Mouse (Mus musculus): ENCODE measurements at regions not wholly inside any gene's neighbourhood (a gene's known extent, or its start where the extent isn't known, plus 50 kb on each side); places are given as distances from the start of the nearest gene placed in this dataset.
A peak's percentile ranks its signal among the peaks of the same experiment; 100 is the strongest.

DNA sequence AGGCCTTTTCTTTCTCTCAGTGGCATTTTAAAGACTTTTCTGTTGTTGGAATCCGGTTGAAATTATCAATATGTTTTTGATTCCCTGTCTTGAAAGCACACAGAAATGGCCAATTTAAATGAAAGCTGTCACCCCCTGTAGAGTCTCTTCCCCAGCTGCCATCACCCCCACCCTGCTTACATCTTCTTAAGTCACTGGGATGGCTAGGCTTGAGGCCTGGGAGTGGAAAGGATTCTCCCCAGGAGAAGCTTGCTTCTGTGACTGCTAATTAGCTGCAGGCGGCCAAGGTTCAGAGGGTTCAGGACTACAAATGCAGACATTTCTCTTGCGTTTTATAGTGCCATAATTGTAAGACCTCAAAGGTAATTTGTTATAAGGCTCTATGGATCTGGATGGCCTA is 196.5 kb upstream of the Rasgrp1 start:
- H3K4me3 ChIP-seq (ENCODE audit: extremely low read depth, insufficient read depth, insufficient read length): no peak overlapping the region
- no peaks in the 10 kb centered on the region for H3K4me1 ChIP-seq (ENCODE audit: control insufficient read depth, insufficient read depth, insufficient read length)
- no peaks in the 10 kb centered on the region for H3K36me3 ChIP-seq (ENCODE audit: control insufficient read depth, insufficient read depth, low read length)
- 81% methylated on average over 3 of the region's 3 CpGs for WGBS
- no peak for DNase-seq (ENCODE audit: low read depth in 1 of 2, low spot score in 2 of 2)
- no peak for TF ChIP-seq POLR2A (IDR thresholded peaks at IDR 0.05; ENCODE audit: low read depth, low read length)
- TF ChIP-seq CTCF (IDR thresholded peaks at IDR 0.05; ENCODE audit: extremely low read depth, insufficient read depth, insufficient read length, insufficient replicate concordance): no peak
- H3K27me3 ChIP-seq (ENCODE audit: control insufficient read depth, insufficient read depth, low read length): no peaks in the 10 kb centered on the region
- no peak overlapping the region for H3K27ac ChIP-seq (ENCODE audit: insufficient read depth, low read length)

DNA sequence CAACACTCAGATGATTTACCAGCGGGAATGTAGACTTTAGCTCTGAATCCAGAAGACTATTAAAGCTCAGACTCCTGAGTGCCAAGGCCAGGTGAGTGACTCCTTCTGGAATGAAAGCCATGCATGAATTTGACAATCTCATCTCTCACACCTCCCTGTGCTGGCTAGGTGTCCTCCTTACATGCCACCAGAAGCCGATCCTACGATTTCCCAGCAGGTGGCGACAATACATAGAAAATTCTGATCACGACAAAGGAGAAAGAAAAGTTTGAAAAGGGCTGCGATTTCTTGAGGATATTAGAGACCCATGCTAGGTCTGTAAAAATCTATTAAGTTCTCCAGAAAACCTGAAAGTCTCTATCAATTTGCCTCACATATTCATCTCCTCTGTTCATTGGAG is 198.7 kb upstream of the Rasgrp1 start:
- no peaks in the 10 kb centered on the region for H3K4me1 ChIP-seq (ENCODE audit: control insufficient read depth, insufficient read depth, insufficient read length)
- no peak overlapping the region for H3K27ac ChIP-seq (ENCODE audit: insufficient read depth, low read length)
- no peak for TF ChIP-seq POLR2A (IDR thresholded peaks at IDR 0.05; ENCODE audit: low read depth, low read length)
- TF ChIP-seq CTCF (IDR thresholded peaks at IDR 0.05; ENCODE audit: extremely low read depth, insufficient read depth, insufficient read length, insufficient replicate concordance): no peak
- WGBS: 15% methylated on average over 6 of the region's 6 CpGs
- no peaks in the 10 kb centered on the region for H3K27me3 ChIP-seq (ENCODE audit: control insufficient read depth, insufficient read depth, low read length)
- no peak overlapping the region for H3K4me3 ChIP-seq (ENCODE audit: extremely low read depth, insufficient read depth, insufficient read length)
- DNase-seq (ENCODE audit: low read depth in 1 of 2, low spot score in 2 of 2): peak in 1 of 2 experiments; percentile 28
- no peaks in the 10 kb centered on the region for H3K36me3 ChIP-seq (ENCODE audit: control insufficient read depth, insufficient read depth, low read length)

DNA sequence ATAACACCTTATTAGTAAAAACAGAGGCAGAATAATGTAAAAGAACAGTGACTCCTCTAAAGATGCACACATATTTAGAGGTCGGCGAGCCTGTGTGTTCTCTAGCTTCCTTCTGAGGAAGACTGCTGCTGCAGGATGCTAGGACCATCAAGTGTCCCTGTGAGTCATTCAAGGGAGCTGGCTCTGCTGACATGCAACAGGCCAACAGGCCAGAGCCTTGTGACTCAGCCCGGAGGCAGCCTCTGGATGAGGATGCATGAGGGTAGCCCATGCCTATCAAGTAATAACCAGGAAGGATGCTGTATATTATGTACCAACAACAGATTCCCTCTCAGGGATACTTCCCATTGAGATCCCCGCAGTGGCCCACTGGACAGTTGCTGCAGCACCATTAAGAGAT is 199.5 kb upstream of the Rasgrp1 start:
- WGBS: 79% methylated on average over 4 of the region's 4 CpGs
- H3K4me3 ChIP-seq (ENCODE audit: extremely low read depth, insufficient read depth, insufficient read length): no peak overlapping the region
- H3K27ac ChIP-seq (ENCODE audit: insufficient read depth, low read length): no peak overlapping the region
- no peaks in the 10 kb centered on the region for H3K27me3 ChIP-seq (ENCODE audit: control insufficient read depth, insufficient read depth, low read length)
- no peaks in the 10 kb centered on the region for H3K36me3 ChIP-seq (ENCODE audit: control insufficient read depth, insufficient read depth, low read length)
- no peaks in the 10 kb centered on the region for H3K4me1 ChIP-seq (ENCODE audit: control insufficient read depth, insufficient read depth, insufficient read length)
- no peak for TF ChIP-seq CTCF (IDR thresholded peaks at IDR 0.05; ENCODE audit: extremely low read depth, insufficient read depth, insufficient read length, insufficient replicate concordance)
- no peak for TF ChIP-seq POLR2A (IDR thresholded peaks at IDR 0.05; ENCODE audit: low read depth, low read length)
- DNase-seq (ENCODE audit: low read depth in 1 of 2, low spot score in 2 of 2): no peak

DNA sequence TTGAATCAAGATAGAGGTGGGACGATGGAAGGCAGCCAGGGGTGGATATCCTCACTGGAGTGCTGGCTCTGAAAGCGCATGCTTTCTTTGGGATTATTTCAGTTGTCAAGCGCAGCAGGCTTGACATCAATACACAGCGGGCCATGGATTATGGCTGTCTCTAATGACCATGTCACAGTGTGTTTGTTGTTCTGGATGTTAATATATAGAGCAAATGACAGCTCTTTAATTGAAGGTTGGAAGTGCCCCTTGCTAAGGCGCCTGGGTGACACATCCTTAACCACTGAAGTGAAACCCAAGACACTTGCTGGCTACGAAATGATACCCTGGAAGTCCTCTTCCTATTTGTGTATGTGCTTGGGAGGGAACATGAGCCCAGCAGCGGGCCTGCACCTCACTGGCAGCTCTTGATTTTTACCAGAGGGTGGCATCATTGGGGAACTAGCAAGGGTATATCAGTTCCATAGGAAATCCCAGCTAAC is 200.5 kb upstream of the Rasgrp1 start:
- DNase-seq (ENCODE audit: low read depth in 1 of 2, low spot score in 2 of 2): no peak
- Histone ChIP-seq H3K27ac (ENCODE audit: insufficient read depth, low read length) (no peak overlapping the region), H3K27me3 (ENCODE audit: control insufficient read depth, insufficient read depth, low read length) (no peaks in the 10 kb centered on the region), H3K4me1 (ENCODE audit: control insufficient read depth, insufficient read depth, insufficient read length) (no peaks in the 10 kb centered on the region), H3K36me3 (ENCODE audit: control insufficient read depth, insufficient read depth, low read length) (no peaks in the 10 kb centered on the region), H3K4me3 (ENCODE audit: extremely low read depth, insufficient read depth, insufficient read length) (no peak overlapping the region)
- WGBS: 78% methylated on average over 7 of the region's 7 CpGs
- TF ChIP-seq CTCF (IDR thresholded peaks at IDR 0.05; ENCODE audit: extremely low read depth, insufficient read depth, insufficient read length, insufficient replicate concordance): no peak
- no peak for TF ChIP-seq POLR2A (IDR thresholded peaks at IDR 0.05; ENCODE audit: low read depth, low read length)

DNA sequence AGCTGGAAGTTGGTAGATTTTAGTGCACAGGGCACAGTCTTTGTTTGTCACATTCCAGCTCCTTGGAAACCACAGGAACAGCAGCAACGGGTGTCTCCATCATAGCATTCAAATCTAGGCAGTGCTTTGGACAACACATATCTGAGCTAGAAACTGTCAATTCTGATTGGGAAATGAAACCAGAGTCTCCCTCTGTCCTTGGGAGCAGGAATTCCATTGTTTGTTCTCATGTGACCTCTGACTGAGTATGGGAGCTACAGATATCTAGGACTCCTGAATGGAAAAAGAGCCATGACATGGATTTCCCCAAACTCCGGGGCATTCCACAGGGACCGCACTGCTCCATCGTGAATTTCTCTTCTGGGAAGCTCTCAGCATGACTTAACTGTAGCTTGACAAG is 205.5 kb upstream of the Rasgrp1 start:
- H3K27me3 ChIP-seq (ENCODE audit: control insufficient read depth, insufficient read depth, low read length): no peaks in the 10 kb centered on the region
- H3K27ac ChIP-seq (ENCODE audit: insufficient read depth, low read length): no peak overlapping the region
- no peak for TF ChIP-seq CTCF (IDR thresholded peaks at IDR 0.05; ENCODE audit: extremely low read depth, insufficient read depth, insufficient read length, insufficient replicate concordance)
- no peak for TF ChIP-seq POLR2A (IDR thresholded peaks at IDR 0.05; ENCODE audit: low read depth, low read length)
- H3K4me1 ChIP-seq (ENCODE audit: control insufficient read depth, insufficient read depth, insufficient read length): no peaks in the 10 kb centered on the region
- no peak for DNase-seq (ENCODE audit: low read depth in 1 of 2, low spot score in 2 of 2)
- 76% methylated on average over 4 of the region's 4 CpGs for WGBS
- no peak overlapping the region for H3K4me3 ChIP-seq (ENCODE audit: extremely low read depth, insufficient read depth, insufficient read length)
- H3K36me3 ChIP-seq (ENCODE audit: control insufficient read depth, insufficient read depth, low read length): no peaks in the 10 kb centered on the region

DNA sequence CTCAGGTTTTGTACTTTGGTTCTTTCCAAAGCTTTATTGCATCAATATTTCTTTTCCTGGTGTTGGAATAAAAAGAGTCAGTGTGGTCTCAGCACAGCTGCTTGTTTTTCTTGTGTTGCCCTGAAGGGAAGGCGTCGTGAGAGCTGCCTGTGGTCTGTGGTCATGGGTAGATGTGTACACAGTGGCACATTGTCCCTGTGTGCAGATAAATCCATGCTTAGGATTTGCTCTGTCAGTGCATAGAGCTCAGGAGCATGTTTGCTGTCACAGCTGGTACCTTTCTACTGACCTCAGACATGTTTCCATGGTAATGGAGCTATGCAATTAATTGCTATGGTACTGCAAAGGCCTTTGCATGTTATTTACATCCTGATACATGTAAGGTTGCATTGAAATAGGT is 213.5 kb upstream of the Rasgrp1 start:
- no peak for DNase-seq (ENCODE audit: low read depth in 1 of 2, low spot score in 2 of 2)
- Histone ChIP-seq H3K27ac (ENCODE audit: insufficient read depth, low read length) (no peak overlapping the region), H3K4me1 (ENCODE audit: control insufficient read depth, insufficient read depth, insufficient read length) (no peaks in the 10 kb centered on the region), H3K36me3 (ENCODE audit: control insufficient read depth, insufficient read depth, low read length) (no peaks in the 10 kb centered on the region), H3K4me3 (ENCODE audit: extremely low read depth, insufficient read depth, insufficient read length) (no peak overlapping the region), H3K27me3 (ENCODE audit: control insufficient read depth, insufficient read depth, low read length) (no peaks in the 10 kb centered on the region)
- 43% methylated on average over 2 of the region's 2 CpGs for WGBS
- no peak for TF ChIP-seq POLR2A (IDR thresholded peaks at IDR 0.05; ENCODE audit: low read depth, low read length)
- TF ChIP-seq CTCF (IDR thresholded peaks at IDR 0.05; ENCODE audit: extremely low read depth, insufficient read depth, insufficient read length, insufficient replicate concordance): no peak

DNA sequence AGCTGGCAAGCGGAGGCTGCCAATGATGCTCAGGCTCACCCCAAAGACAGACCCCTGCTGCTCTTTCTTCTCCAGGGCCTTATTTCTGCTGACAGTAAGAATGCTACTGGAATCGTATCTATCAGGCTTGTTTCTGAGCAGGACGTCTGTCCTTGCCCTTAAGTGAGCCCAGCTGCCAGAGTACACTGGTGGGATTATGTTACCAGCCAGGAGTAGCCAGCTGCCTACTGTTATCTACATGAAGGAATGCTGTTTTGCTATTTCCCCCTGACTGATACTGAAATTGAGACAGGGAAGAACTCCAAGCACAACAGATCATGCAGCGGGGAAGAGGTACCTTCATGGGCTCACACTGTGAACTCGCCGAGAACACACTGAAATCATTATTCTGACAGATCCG is 228.2 kb upstream of the Rasgrp1 start:
- Histone ChIP-seq H3K27ac (ENCODE audit: insufficient read depth, low read length) (no peak overlapping the region), H3K4me1 (ENCODE audit: control insufficient read depth, insufficient read depth, insufficient read length) (no peaks in the 10 kb centered on the region), H3K4me3 (ENCODE audit: extremely low read depth, insufficient read depth, insufficient read length) (no peak overlapping the region), H3K36me3 (ENCODE audit: control insufficient read depth, insufficient read depth, low read length) (no peaks in the 10 kb centered on the region), H3K27me3 (ENCODE audit: control insufficient read depth, insufficient read depth, low read length) (no peaks in the 10 kb centered on the region)
- 92% methylated on average over 7 of the region's 7 CpGs for WGBS
- no peak for DNase-seq (ENCODE audit: low read depth in 1 of 2, low spot score in 2 of 2)
- TF ChIP-seq CTCF (IDR thresholded peaks at IDR 0.05; ENCODE audit: extremely low read depth, insufficient read depth, insufficient read length, insufficient replicate concordance) (no peak), POLR2A (IDR thresholded peaks at IDR 0.05; ENCODE audit: low read depth, low read length) (no peak)

All from spleen, adult 2 months (tissue).